8 mouse cellular contexts compared by ENCODE assay signal in genomic region chr16:94931343-94932301, GRCm38 (mm10).
DNase-seq lines count a peak whose midpoint lies in the region; ATAC-seq and TF ChIP-seq lines count a peak whose summit lies in the region.

No protein-coding gene starts in this region.

- H3K27me3 ChIP-seq in lung, embryonic 14.5 days (ENCODE audit: insufficient read depth, low read length) = no peaks in the 10 kb centered on the region
- no peaks in the 10 kb centered on the region for H3K27me3 ChIP-seq in embryonic facial prominence, embryonic 11.5 days (ENCODE audit: control insufficient read depth, insufficient read depth, low read length)
- H3K27me3 ChIP-seq in hindbrain, embryonic 14.5 days (ENCODE audit: control insufficient read depth, insufficient read depth, low read length) = no peaks in the 10 kb centered on the region
- no peaks in the 10 kb centered on the region for H3K27me3 ChIP-seq in limb, embryonic 14.5 days (ENCODE audit: control insufficient read depth, insufficient read depth, low read length)
- H3K27me3 ChIP-seq in liver, embryonic 12.5 days (replicated peaks) = peaks cover 14% of the 10 kb centered on the region; the same call in 1 of the 2 replicates

- 4% methylated on average over 21 of the region's 21 CpGs for WGBS in lung, embryonic 14.5 days
- 6% methylated on average over 21 of the region's 21 CpGs for whole genome bisulfite sequencing in embryonic facial prominence, embryonic 11.5 days
- 8% methylated on average over 21 of the region's 21 CpGs for WGBS in hindbrain, embryonic 14.5 days
- WGBS in limb, embryonic 14.5 days = 10% methylated on average over 21 of the region's 21 CpGs
- WGBS in liver, embryonic 12.5 days (ENCODE audit: insufficient replicate concordance) = 9% methylated on average over 21 of the region's 21 CpGs

- peak; percentile 19 for DNase-seq in lung, embryonic 14.5 days
- DNase-seq in lung, postnatal 36 days = no peak
- no peak for DNase-seq in embryonic facial prominence, embryonic 11.5 days (ENCODE audit: low spot score)
- DNase-seq in hindbrain, embryonic 14.5 days (ENCODE audit: low spot score) = peak; percentile 34
- DNase-seq in limb, embryonic 14.5 days (ENCODE audit: low spot score) = no peak
- no peak for DNase-seq in spleen, postnatal 4 days (ENCODE audit: low spot score in 2 of 2)

- H3K4me3 ChIP-seq in lung, embryonic 14.5 days (ENCODE audit: low read depth, low read length) = no peak overlapping the region
- no peak overlapping the region for H3K4me3 ChIP-seq in embryonic facial prominence, embryonic 11.5 days (ENCODE audit: low read depth, low read length)
- H3K4me3 ChIP-seq in hindbrain, embryonic 14.5 days (replicated peaks; ENCODE audit: low read length) = no peak overlapping the region
- H3K4me3 ChIP-seq in limb, embryonic 14.5 days (replicated peaks; ENCODE audit: low read length) = no peak overlapping the region
- H3K4me3 ChIP-seq in liver, embryonic 12.5 days = no peak overlapping the region

- no peak for TF ChIP-seq CTCF in lung, embryonic 14.5 days (IDR thresholded peaks at IDR 0.05; ENCODE audit: low read depth)

- peak overlapping the region; percentile 25; the same call in 1 of the 2 replicates for H3K4me2 ChIP-seq in lung, embryonic 14.5 days
- peak overlapping the region; percentile 10; the same call in 1 of the 2 replicates for H3K4me2 ChIP-seq in embryonic facial prominence, embryonic 11.5 days (ENCODE audit: low read depth, low read length)
- H3K4me2 ChIP-seq in hindbrain, embryonic 14.5 days (replicated peaks) = peak overlapping the region; percentile 28
- H3K4me2 ChIP-seq in limb, embryonic 14.5 days (replicated peaks; ENCODE audit: low read depth, low read length, severe bottlenecking) = peak overlapping the region; percentile 19; the same call in 1 of the 2 replicates
- H3K4me2 ChIP-seq in liver, embryonic 12.5 days = no peak overlapping the region

- H3K9ac ChIP-seq in lung, embryonic 14.5 days = no peak overlapping the region
- no peak overlapping the region; the same call in 1 of the 2 replicates for H3K9ac ChIP-seq in embryonic facial prominence, embryonic 11.5 days (replicated peaks; ENCODE audit: low read length)
- H3K9ac ChIP-seq in hindbrain, embryonic 14.5 days = no peak overlapping the region
- no peak overlapping the region for H3K9ac ChIP-seq in limb, embryonic 14.5 days (ENCODE audit: low read depth, low read length, severe bottlenecking)
- no peak overlapping the region for H3K9ac ChIP-seq in liver, embryonic 12.5 days

- no peaks in the 10 kb centered on the region for H3K9me3 ChIP-seq in lung, embryonic 14.5 days (ENCODE audit: low read depth, low read length)
- no peaks in the 10 kb centered on the region for H3K9me3 ChIP-seq in embryonic facial prominence, embryonic 11.5 days (replicated peaks; ENCODE audit: control insufficient read depth, low read length)
- H3K9me3 ChIP-seq in hindbrain, embryonic 14.5 days (ENCODE audit: control insufficient read depth, low read length) = no peaks in the 10 kb centered on the region
- no peaks in the 10 kb centered on the region for H3K9me3 ChIP-seq in limb, embryonic 14.5 days (ENCODE audit: control insufficient read depth, low read length)
- no peaks in the 10 kb centered on the region for H3K9me3 ChIP-seq in liver, embryonic 12.5 days (replicated peaks)

- H3K4me1 ChIP-seq in lung, embryonic 14.5 days (ENCODE audit: insufficient read depth) = 0 out of 2 replicates have a peak, but pooled peaks cover 3% of the 10 kb centered on the region
- H3K4me1 ChIP-seq in embryonic facial prominence, embryonic 11.5 days (ENCODE audit: control insufficient read depth, insufficient read depth, low read length) = no peaks in the 10 kb centered on the region; the same call in 1 of the 2 replicates
- H3K4me1 ChIP-seq in hindbrain, embryonic 14.5 days (replicated peaks; ENCODE audit: control insufficient read depth, insufficient read depth, low read length) = peaks cover 14% of the 10 kb centered on the region; the same call in 1 of the 2 replicates
- H3K4me1 ChIP-seq in limb, embryonic 14.5 days (ENCODE audit: control insufficient read depth, insufficient read depth, low read length) = no peaks in the 10 kb centered on the region
- H3K4me1 ChIP-seq in liver, embryonic 12.5 days = no peaks in the 10 kb centered on the region

- ATAC-seq in lung, embryonic 14.5 days (ENCODE audit: insufficient read depth) = no peak; the same call in 1 of the 2 replicates
- ATAC-seq in embryonic facial prominence, embryonic 11.5 days (replicated peaks; ENCODE audit: insufficient number of reproducible peaks, low FRiP score, low TSS enrichment, low read depth) = no peak
- ATAC-seq in hindbrain, embryonic 14.5 days (ENCODE audit: low FRiP score) = no peak
- no peak for ATAC-seq in limb, embryonic 14.5 days (ENCODE audit: low FRiP score, low read depth)
- no peak for ATAC-seq in megakaryocyte, adult 5-6 weeks (ENCODE audit: poor library complexity, severe bottlenecking)
- no peak for ATAC-seq in liver, embryonic 12.5 days

- H3K27ac ChIP-seq in lung, embryonic 14.5 days (ENCODE audit: low read depth) = no peak overlapping the region
- no peak overlapping the region for H3K27ac ChIP-seq in embryonic facial prominence, embryonic 11.5 days (replicated peaks; ENCODE audit: low read depth, low read length)
- H3K27ac ChIP-seq in hindbrain, embryonic 14.5 days = 0 out of 2 replicates have a peak overlapping the region, but pooled peaks have one; percentile 7
- H3K27ac ChIP-seq in limb, embryonic 14.5 days (replicated peaks; ENCODE audit: low read depth, low read length) = no peak overlapping the region
- no peak overlapping the region for H3K27ac ChIP-seq in liver, embryonic 12.5 days

- TF ChIP-seq POLR2A in limb, embryonic 14.5 days (IDR thresholded peaks at IDR 0.05; ENCODE audit: borderline replicate concordance, extremely low read depth, insufficient read depth, insufficient read length) = no peak

- no peaks in the 10 kb centered on the region for H3K36me3 ChIP-seq in lung, embryonic 14.5 days (ENCODE audit: insufficient read depth)
- H3K36me3 ChIP-seq in embryonic facial prominence, embryonic 11.5 days (replicated peaks; ENCODE audit: control insufficient read depth, insufficient read depth, low read depth, low read length) = no peaks in the 10 kb centered on the region
- H3K36me3 ChIP-seq in hindbrain, embryonic 14.5 days (replicated peaks; ENCODE audit: control insufficient read depth, insufficient read depth) = no peaks in the 10 kb centered on the region
- H3K36me3 ChIP-seq in limb, embryonic 14.5 days (ENCODE audit: control insufficient read depth, insufficient read depth, low read length) = no peaks in the 10 kb centered on the region
- H3K36me3 ChIP-seq in liver, embryonic 12.5 days = no peaks in the 10 kb centered on the region

Comparison
In these comparisons a context has a peak if more than half of its experiments do, and no peak if none do; other contexts are left out.
1. DNase-seq: peak in lung, embryonic 14.5 days (single experiment) and hindbrain, embryonic 14.5 days (single experiment); none in lung, postnatal 36 days (single experiment), embryonic facial prominence, embryonic 11.5 days (single experiment), limb, embryonic 14.5 days (single experiment) and spleen, postnatal 4 days (0 of 2).